Mouse (Mus musculus) frontal cortex, postnatal 14 days (tissue): ENCODE measurements around the gene Adamts4.
A peak's percentile ranks its signal among the peaks of the same experiment; 100 is the strongest.
"Not testable (repeated sequence)": the region's sequence is repeated elsewhere in the genome, so short reads cannot be mapped to it uniquely, and the experiment has no call there.

Experiments
- DNase-seq, 2 experiments: peaks; one replicate each; pipeline ENCODE4 v3.0.0; 2022; ENCODE audit warnings: low spot score in 2 of 2

The Adamts4 gene

DNA sequence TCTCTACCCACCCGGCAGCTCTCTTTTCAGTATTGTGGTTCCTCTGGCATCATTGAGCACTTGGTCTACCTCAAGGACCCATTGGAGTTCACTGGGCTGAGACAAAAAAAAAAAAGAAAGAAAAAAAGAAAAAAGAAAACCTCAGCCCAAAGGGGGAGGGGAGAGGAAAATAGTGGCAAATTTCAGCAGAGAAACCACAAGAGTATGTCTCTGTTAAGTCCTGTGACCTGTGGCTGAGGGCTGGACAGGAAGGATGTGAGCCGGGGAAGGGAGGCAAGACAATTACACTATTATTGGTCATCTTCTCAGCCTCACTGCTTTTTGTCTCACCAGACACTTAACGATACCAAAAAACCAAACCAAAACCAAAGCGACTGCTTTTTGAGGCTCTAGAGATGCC, 18.4 kb upstream of the Adamts4 start:
- DNase-seq: no peak

DNA sequence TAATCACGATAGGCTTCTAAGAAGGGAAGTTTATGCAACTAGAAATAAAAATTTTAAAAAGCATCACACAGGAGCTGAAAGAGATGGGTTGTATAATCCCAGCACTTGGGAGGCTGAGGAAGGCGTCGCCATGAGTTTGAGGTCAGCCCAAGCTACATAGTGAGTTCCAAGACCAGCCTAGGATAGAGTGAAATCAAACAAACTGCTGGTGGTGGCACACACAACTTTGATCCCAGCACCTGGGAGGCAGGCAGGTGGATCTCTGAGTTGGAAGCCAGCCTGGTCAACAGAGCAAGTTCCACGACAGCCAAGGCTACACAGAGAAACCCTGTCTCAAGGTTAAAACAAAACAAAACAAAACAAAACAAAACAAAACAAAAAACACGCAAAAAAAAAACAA, 17.9 kb upstream of the Adamts4 start:
- no peak for DNase-seq

- DNase-seq: no peak
Measured at GRCm38 (mm10) chr1:171232800-171233730, 17.2 kb upstream of the Adamts4 start.

- no peak for DNase-seq
Measured at GRCm38 (mm10) chr1:171234126-171234525, 16.1 kb upstream of the Adamts4 start, which contains the start of gene Fcer1g. Fcer1g (minus strand) TSS chr1:171234365.

- no peak for DNase-seq
Measured at GRCm38 (mm10) chr1:171234538-171234937, 15.7 kb upstream of the Adamts4 start.

- no peak for DNase-seq
Measured at GRCm38 (mm10) chr1:171235791-171236190, 14.4 kb upstream of the Adamts4 start.

- no peak for DNase-seq
Measured at GRCm38 (mm10) chr1:171237438-171237837, 12.8 kb upstream of the Adamts4 start.

DNA sequence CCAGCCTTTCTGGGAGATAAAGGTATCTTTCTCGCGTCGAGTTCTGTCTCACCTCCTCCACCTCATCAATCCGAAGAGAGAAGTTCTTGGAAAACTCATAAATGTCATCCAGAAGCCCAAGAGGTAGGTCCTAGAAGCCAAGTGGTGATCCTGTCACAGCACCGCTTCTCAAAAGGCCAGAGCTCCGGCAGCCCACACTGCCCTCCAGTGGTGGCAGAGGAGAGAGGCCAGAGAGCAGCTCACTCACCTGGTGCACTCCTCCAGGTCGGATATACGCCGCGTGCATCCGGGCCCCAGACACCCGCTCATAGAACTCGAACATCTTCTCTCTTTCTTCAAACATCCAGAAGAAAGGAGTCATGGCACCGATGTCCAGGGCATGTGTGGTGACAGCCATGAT, 11.8 kb upstream of the Adamts4 start:
- DNase-seq: no peak

- DNase-seq: no peak
Measured at GRCm38 (mm10) chr1:171239992-171240744, 10.1 kb upstream of the Adamts4 start.

DNA sequence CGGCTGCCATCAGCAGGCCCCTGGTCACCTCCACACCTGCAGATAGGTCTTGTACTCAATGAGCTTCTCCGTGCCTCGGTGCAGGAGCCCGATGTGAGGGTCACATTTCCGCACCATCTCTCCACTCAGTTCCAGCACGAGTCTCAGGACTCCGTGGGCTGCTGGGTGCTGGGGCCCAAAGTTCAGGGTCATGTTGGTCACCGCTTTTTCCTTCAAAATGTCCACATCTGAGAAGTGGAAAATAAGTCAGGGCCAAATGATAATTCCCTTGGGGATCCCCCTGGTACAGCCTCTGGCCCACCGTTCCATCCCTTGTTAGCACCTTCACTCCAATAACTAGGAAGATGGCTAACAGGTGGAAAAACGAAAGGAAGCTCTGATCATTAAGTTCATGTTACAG, 9.3 kb upstream of the Adamts4 start:
- DNase-seq: no peak

DNA sequence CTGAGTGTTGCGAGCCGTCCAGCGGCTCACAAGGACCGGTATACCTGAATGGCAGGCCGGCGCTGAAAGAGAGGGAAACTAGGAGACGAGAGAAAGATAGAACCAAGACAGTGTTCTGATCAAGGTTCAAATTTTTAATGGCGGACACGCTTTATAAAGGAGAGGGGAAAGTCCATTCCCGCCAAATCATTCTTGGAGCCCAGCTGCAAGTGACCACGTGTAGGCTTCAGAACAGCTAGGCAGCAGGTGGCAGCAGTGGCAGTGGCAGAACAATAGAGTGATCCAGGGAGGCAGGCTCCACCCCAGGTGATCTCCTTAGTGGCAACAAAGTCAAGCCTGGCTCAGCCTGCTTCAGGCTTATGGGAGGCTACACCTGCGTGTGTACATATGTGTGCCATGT, 8.3 kb upstream of the Adamts4 start:
- DNase-seq: not testable (repeated sequence)

- no peak for DNase-seq
Measured at GRCm38 (mm10) chr1:171245353-171245752, 4.9 kb upstream of the Adamts4 start.

- DNase-seq: peak; percentile 96 to 98
Measured at GRCm38 (mm10) chr1:171246709-171247452, 3.3 kb upstream of the Adamts4 start.

GRCm38 (mm10) chr1:171247453-171247841, 2.8 kb upstream of the Adamts4 start:
- DNase-seq: no peak

GRCm38 (mm10) chr1:171247916-171248315, 2.3 kb upstream of the Adamts4 start:
- DNase-seq: no peak

DNA sequence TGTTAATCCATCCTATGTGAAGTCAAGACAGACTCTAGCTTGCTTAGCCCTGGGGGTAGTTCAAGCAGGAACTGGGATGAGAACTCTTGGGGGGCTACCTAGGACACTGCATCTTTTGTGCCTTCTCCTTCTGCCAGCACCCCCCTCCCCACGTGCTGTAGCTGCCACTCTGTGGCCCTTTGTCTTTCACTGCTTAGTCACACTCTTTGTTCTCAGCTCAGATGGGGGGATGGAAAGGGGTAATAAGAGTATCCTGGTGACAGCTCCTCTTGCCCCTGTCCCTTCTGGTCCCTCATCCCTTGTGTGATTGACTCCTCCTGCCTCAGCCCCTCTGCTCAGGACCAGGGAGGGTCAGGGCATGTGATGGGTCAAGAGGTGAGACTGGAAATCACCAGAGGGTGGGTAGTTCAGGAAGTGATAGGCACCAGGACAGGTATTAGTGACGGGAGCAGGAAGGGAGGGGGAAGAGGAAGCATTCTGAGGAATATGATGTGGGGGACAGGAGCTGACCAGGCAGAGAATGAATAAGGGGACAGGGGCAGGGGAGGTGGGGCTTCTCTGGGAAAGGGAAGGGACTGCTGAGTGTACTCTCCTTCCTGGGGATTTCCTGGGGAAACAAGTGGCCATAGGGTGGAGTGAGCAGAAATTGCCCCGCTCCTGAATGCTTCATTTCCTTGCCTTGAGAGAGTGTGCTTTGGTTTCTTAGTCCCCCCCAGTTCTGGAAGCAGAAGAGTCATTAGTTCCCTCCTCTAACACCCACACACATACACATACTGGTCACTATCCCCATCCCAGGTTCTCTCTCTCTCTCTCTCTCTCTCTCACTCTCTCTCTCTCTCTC, 1.6 kb upstream of the Adamts4 start:
- DNase-seq: no peak

DNA sequence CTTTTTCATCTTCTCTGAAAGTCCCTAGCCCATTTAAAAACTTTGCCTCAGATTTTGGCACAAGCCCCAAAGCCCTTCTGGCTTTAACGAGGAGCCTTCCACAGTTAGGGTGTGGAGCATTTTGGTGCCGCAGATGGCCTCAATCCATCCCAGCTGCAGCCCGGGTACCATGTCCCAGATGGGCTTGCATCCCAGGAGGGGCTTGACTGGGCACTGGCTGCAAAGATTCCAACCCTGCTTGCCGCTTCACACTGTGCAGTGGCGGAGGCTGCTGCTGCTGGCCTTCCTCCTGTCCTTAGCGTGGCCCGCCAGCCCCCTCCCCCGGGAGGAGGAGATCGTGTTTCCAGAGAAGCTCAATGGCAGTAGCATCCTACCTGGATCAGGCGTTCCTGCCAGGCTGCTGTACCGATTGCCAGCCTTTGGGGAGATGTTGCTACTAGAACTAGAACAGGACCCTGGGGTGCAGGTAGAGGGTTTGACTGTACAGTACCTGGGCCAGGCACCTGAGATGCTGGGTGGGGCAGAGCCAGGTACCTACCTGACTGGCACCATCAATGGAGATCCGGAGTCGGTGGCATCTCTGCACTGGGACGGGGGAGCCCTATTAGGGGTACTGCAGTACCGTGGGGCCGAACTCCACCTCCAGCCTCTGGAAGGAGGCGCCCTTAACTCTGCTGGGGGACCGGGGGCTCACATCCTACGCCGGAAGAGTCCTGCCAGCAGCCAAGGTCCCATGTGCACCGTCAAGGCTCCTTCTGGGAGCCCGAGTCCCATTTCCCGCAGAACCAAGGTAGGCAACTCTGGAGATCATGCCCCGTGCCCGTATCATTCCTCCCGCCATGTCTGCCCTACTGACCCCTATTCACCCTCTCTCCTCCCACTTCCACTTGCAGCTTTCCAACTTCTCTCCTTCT, 716 bp downstream of the Adamts4 start, which contains the start of gene Ndufs2:
Gene Ndufs2, minus strand, starts transcription at position 709 of the 914 bp plus-strand sequence.
- DNase-seq: no peak

DNA sequence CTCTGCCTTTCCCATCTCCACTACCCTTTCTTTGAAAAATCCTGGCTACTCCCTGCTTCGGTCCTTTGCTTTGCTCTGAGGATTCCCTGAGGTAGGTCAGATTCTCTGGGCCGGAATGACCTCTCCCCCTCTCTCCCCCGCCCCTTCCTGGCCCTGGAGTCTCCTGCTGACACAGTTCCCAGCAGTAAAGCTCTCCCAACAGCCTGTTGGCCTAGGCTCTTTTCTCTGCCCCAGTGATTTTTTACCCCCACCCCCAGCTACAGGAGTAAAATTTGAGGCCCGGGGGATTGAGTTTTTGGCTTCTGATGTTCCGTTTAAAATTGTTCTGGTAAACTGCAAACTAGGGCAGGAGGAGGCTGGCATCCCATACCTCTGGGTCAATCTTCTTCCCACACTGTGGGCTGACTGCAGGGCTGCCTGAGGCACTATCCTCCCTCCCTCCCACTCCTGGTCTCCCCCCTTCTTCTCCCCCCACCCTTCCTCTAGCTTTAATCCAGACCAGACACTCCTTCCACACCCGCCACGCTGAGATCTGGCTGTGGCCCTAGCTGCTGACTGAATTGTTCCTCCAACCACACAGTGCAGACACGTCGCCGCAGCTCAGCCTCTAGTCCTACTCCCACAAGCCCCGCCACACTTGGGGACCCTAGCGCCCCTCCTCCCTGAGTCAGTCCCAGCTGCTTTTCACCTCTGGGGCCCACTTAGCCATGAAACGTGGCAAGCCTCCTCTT, 1.5 kb downstream of the Adamts4 start:
- DNase-seq: no peak

GRCm38 (mm10) chr1:171252415-171252814, 2.2 kb downstream of the Adamts4 start:
- no peak for DNase-seq
